Comparison of ENCODE assay signal across 23 mouse cellular contexts in the genomic region with DNA sequence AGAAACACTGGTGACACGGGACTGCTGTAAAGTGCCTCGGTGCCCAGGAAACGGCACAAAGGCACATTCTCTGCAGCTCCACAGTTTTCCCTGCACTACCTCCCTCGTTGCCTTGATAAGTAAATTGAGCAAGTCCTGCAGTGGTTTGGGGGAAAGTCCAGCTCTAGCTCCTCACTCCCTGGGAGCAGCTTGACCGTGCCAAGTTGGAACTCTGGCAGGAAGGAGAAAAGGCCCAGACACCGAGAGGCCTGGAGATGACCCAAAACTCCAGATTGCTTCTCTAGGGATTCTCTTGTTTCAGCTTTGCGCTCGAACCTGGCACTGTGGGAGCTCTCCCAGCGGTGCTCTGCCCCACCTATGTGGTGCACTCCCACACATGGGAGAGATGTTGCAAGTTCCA. TPM values are rescaled to one million over a fixed set of nuclear protein-coding genes. Genes with fewer than 3 reads are reported as not detected.
A peak's percentile ranks its signal among the peaks of the same experiment; 100 is the strongest.
DNase-seq lines count a peak whose midpoint lies in the region; ATAC-seq and TF ChIP-seq lines count a peak whose summit lies in the region.
"Had no signal": no experiment of that assay in that cellular context is flagged by ENCODE, and none has a peak within 500 bp of the region (broad histone marks: within the 10 kb centered on the region; RNA-seq: fewer than 3 reads in every experiment).

No protein-coding gene starts in this region.

- no peaks in the 10 kb centered on the region for H3K9me3 ChIP-seq in midbrain, postnatal 0 days (ENCODE audit: low read length)
- no peaks in the 10 kb centered on the region for H3K9me3 ChIP-seq in midbrain, embryonic 15.5 days
- H3K9me3 ChIP-seq: heart, embryonic 15.5 days; hindbrain, embryonic 12.5 days; limb, embryonic 15.5 days; neural tube, embryonic 12.5 days; stomach, embryonic 15.5 days had no signal

- ATAC-seq in midbrain, postnatal 0 days (ENCODE audit: low FRiP score) = no peak
- no peak for ATAC-seq in midbrain, embryonic 15.5 days (replicated peaks)

- H3K4me1 ChIP-seq in midbrain, postnatal 0 days (ENCODE audit: insufficient read depth, low read length) = no peaks in the 10 kb centered on the region
- H3K4me1 ChIP-seq in midbrain, embryonic 15.5 days = no peaks in the 10 kb centered on the region
- H3K4me1 ChIP-seq: heart, embryonic 15.5 days; hindbrain, embryonic 12.5 days; limb, embryonic 15.5 days; neural tube, embryonic 12.5 days; stomach, embryonic 15.5 days had no signal

- intact Hi-C loops in heart, postnatal 36 days (cut with DNase I) = no loop called here

- no peak for TF ChIP-seq CTCF in midbrain, postnatal 0 days (IDR thresholded peaks at IDR 0.05)

- H3K27me3 ChIP-seq in midbrain, postnatal 0 days (ENCODE audit: insufficient read depth, low read length) = no peaks in the 10 kb centered on the region
- H3K27me3 ChIP-seq in midbrain, embryonic 15.5 days (replicated peaks) = no peaks in the 10 kb centered on the region
- H3K27me3 ChIP-seq: heart, embryonic 15.5 days; hindbrain, embryonic 12.5 days; limb, embryonic 15.5 days; neural tube, embryonic 12.5 days; stomach, embryonic 15.5 days had no signal

- WGBS in midbrain, postnatal 0 days = 72% methylated on average over 8 of the region's 9 CpGs
- WGBS in midbrain, embryonic 15.5 days = 67% methylated on average over 9 of the region's 9 CpGs

- no peak overlapping the region for H3K27ac ChIP-seq in midbrain, postnatal 0 days (ENCODE audit: low read depth, low read length)
- H3K27ac ChIP-seq in midbrain, embryonic 15.5 days = no peak overlapping the region
- H3K27ac ChIP-seq: heart, embryonic 15.5 days; hindbrain, embryonic 12.5 days; layer of hippocampus, adult 2 months; limb, embryonic 15.5 days; neural tube, embryonic 12.5 days; stomach, embryonic 15.5 days had no signal

- no peak overlapping the region for H3K4me2 ChIP-seq in midbrain, postnatal 0 days (ENCODE audit: low read depth, low read length, poor library complexity, severe bottlenecking)
- no peak overlapping the region for H3K4me2 ChIP-seq in midbrain, embryonic 15.5 days
- H3K4me2 ChIP-seq: heart, embryonic 15.5 days; hindbrain, embryonic 12.5 days; limb, embryonic 15.5 days; midbrain, embryonic 11.5 days; neural tube, embryonic 12.5 days; stomach, embryonic 15.5 days had no signal

- H3K4me3 ChIP-seq in midbrain, postnatal 0 days (ENCODE audit: low read depth, low read length) = no peak overlapping the region
- H3K4me3 ChIP-seq in midbrain, embryonic 15.5 days = no peak overlapping the region
- H3K4me3 ChIP-seq: heart, embryonic 15.5 days; hindbrain, embryonic 12.5 days; layer of hippocampus, adult 2 months; limb, embryonic 15.5 days; neural tube, embryonic 12.5 days; stomach, embryonic 15.5 days had no signal

- DNase-seq in cerebellum, postnatal 25 days = peak; percentile 4 to 5
- DNase-seq in cerebellum, postnatal 36 days = no peak
- DNase-seq in heart, adult 9 months (ENCODE audit: low spot score in 2 of 2) = peak; percentile 3 to 11
- DNase-seq in heart, postnatal 36 days = no peak
- peak; percentile 2 for DNase-seq in midbrain, postnatal 0 days (ENCODE audit: low spot score)
- peak; percentile 7 for DNase-seq in ovary, postnatal 36 days (ENCODE audit: low spot score)
- DNase-seq in embryo, embryonic 9.5 days (ENCODE audit: extremely low spot score) = no peak
- DNase-seq: cerebellum, adult 11 months; kidney, adult 2 months; kidney, postnatal 14 days; layer of hippocampus, postnatal 36 days had no signal

- H3K9ac ChIP-seq in midbrain, postnatal 0 days (replicated peaks; ENCODE audit: low read length, poor library complexity, severe bottlenecking) = no peak overlapping the region
- H3K9ac ChIP-seq in midbrain, embryonic 15.5 days = no peak overlapping the region
- H3K9ac ChIP-seq: heart, embryonic 15.5 days; hindbrain, embryonic 12.5 days; limb, embryonic 15.5 days; neural tube, embryonic 12.5 days; stomach, embryonic 15.5 days had no signal

- no peaks in the 10 kb centered on the region for H3K36me3 ChIP-seq in midbrain, postnatal 0 days (ENCODE audit: insufficient read depth, low read length)
- no peaks in the 10 kb centered on the region for H3K36me3 ChIP-seq in midbrain, embryonic 15.5 days (replicated peaks)
- H3K36me3 ChIP-seq: heart, embryonic 15.5 days; hindbrain, embryonic 12.5 days; limb, embryonic 15.5 days; neural tube, embryonic 12.5 days; stomach, embryonic 15.5 days had no signal

RNA-seq across cellular contexts. Expression of a gene that starts 21.6 kb away (rescaled TPM):
- total RNA-seq in heart, postnatal 36 days (2021) = not detected
- not detected in 2 replicates for total RNA-seq in midbrain, postnatal 0 days (2014; rRNA removed)
- not detected in 2 replicates for polyA plus RNA-seq in midbrain, postnatal 0 days (2015; fragmentation: Nextera tagmentation; extraction: Ambion mirVana)
- not detected in 2 replicates for polyA plus RNA-seq in midbrain, embryonic 15.5 days (2015; fragmentation: Nextera tagmentation; extraction: Ambion mirVana)
- total RNA-seq: gastrocnemius, adult 8-10 months had no signal
- polyA plus RNA-seq: adrenal gland, adult 2 months; forebrain, embryonic 11.5 days; heart, embryonic 15.5 days; hindbrain, embryonic 12.5 days; kidney, adult 2 months; limb, embryonic 15.5 days; liver, embryonic 16.5 days; midbrain, embryonic 11.5 days; neural tube, embryonic 12.5 days; stomach, embryonic 15.5 days had no signal

Comparison
In these comparisons a context has a peak if more than half of its experiments do, and no peak if none do; other contexts are left out.
1. DNase-seq: peak in cerebellum, postnatal 25 days (2 of 2), heart, adult 9 months (2 of 2), midbrain, postnatal 0 days (single experiment) and ovary, postnatal 36 days (single experiment); none in cerebellum, postnatal 36 days (0 of 2), heart, postnatal 36 days (0 of 2) and embryo, embryonic 9.5 days (single experiment).